21 mouse cellular contexts compared by ENCODE assay signal in genomic region chr9:62709983-62710382, GRCm38 (mm10). TPM values are rescaled to one million over a fixed set of nuclear protein-coding genes. Genes with fewer than 3 reads are reported as not detected.
DNase-seq lines count a peak whose midpoint lies in the region; ATAC-seq lines count a peak whose summit lies in the region.
"Had no signal": no experiment of that assay in that cellular context is flagged by ENCODE, and none has a peak within 500 bp of the region (broad histone marks: within the 10 kb centered on the region; RNA-seq: fewer than 3 reads in every experiment).

No protein-coding gene starts in this region.

- peak; percentile 87 for ATAC-seq in frontal cortex, adult (ENCODE audit: low TSS enrichment)
- ATAC-seq: activated CD4-positive, CD25-positive, alpha-beta regulatory T cell, adult 4 months; forebrain, embryonic 14.5 days; forebrain, postnatal 0 days; hindbrain, embryonic 16.5 days had no signal

- intact Hi-C loops in heart, postnatal 14 days (cut with DNase I): no loop called here

- no peak for DNase-seq in frontal cortex, postnatal 14 days (ENCODE audit: low spot score in 2 of 2)
- peak; percentile 42 to 44 for DNase-seq in left cerebral cortex, adult 18-20 months (ENCODE audit: low spot score in 2 of 2)
- no peak for DNase-seq in left cerebral cortex, adult 11 months (ENCODE audit: low spot score)
- peak; percentile 69 for DNase-seq in right cerebral cortex, adult 18-20 months
- DNase-seq in right cerebral cortex, postnatal 14 days: no peak
- peak; percentile 73 for DNase-seq in brain, adult 2 months (ENCODE audit: low read depth, low spot score)
- no peak for DNase-seq in heart, postnatal 14 days
- DNase-seq: adrenal gland, adult 8-10 months; adrenal gland, postnatal 25 days; cerebellum, adult 18-20 months; cerebellum, adult 9-10 months; cerebellum, postnatal 14 days; forebrain, postnatal 0 days; gastrocnemius, postnatal 25 days; heart, adult 18-20 months; heart, postnatal 10 days; heart, postnatal 4 days had no signal

RNA-seq across cellular contexts. Expression of gene Itga11, which starts 32.4 kb away (rescaled TPM):
- 1 to 10 TPM; 2.7 to 4.1 TPM for total RNA-seq in left cerebral cortex, adult 18-20 months (2021)
- total RNA-seq in heart, postnatal 14 days (2021): 1 to 10 TPM; 1.6 to 2.1 TPM

Comparison
In these comparisons a context has a peak if more than half of its experiments do, and no peak if none do; other contexts are left out.
1. DNase-seq: peak in left cerebral cortex, adult 18-20 months (2 of 2), right cerebral cortex, adult 18-20 months (single experiment) and brain, adult 2 months (single experiment); none in frontal cortex, postnatal 14 days (0 of 2), left cerebral cortex, adult 11 months (single experiment), right cerebral cortex, postnatal 14 days (single experiment) and heart, postnatal 14 days (0 of 2).